Mouse (Mus musculus): ENCODE results near the gene Adamts4. TPM values are rescaled to one million over a fixed set of nuclear protein-coding genes. Genes with fewer than 3 reads are reported as not detected.

Adamts4 gene
- polyA plus RNA-seq, 1 experiment from 2014 or later, result 6.0 TPM

GRCm38 (mm10) chr1:171286517-171286916 is 36.3 kb downstream of the Adamts4 start:
- no peak for ATAC-seq
- H3K9ac ChIP-seq (ENCODE audit: low read depth, low read length), result peak overlapping the region; percentile 99
- H3K27ac ChIP-seq (ENCODE audit: low read depth, low read length), result no peak overlapping the region

GRCm38 (mm10) chr1:171287136-171288081 is 37.2 kb downstream of the Adamts4 start, which contains the start of gene Usp21:
Gene Usp21 (minus strand): TSS chr1:171287991.
- Histone ChIP-seq H3K36me3 (ENCODE audit: control insufficient read depth, insufficient read depth, low read length) (peaks cover 23% of the 10 kb centered on the region), H3K9me3 (ENCODE audit: control insufficient read depth, low read length) (no peaks in the 10 kb centered on the region), H3K4me3 (ENCODE audit: low read length) (peak within 1 kb of the TSS; percentile 94), H3K27ac (ENCODE audit: low read depth, low read length) (peak within 1 kb of the TSS; percentile 97), H3K4me2 (ENCODE audit: low read length) (peak within 1 kb of the TSS; percentile 65), H3K27me3 (replicated peaks; ENCODE audit: control insufficient read depth, insufficient read depth, low read length) (no peaks in the 10 kb centered on the region), H3K4me1 (ENCODE audit: control insufficient read depth, insufficient read depth, low read depth, low read length) (peaks cover 18% of the 10 kb centered on the region), H3K9ac (ENCODE audit: low read depth, low read length) (peak within 1 kb of the TSS; percentile 99)
- peak; percentile 95 for ATAC-seq
- WGBS, result under 1% methylated on average over 49 of the region's 49 CpGs

More at GRCm38 (mm10) chr1:171286517-171286916, 36.3 kb downstream of the Adamts4 start:
- Histone ChIP-seq H3K27me3 (replicated peaks; ENCODE audit: control insufficient read depth, insufficient read depth, low read length) (no peaks in the 10 kb centered on the region), H3K4me3 (ENCODE audit: low read length) (peak overlapping the region; percentile 94), H3K36me3 (ENCODE audit: control insufficient read depth, insufficient read depth, low read length) (peaks cover 23% of the 10 kb centered on the region), H3K4me2 (ENCODE audit: low read length) (peak overlapping the region; percentile 65), H3K9me3 (ENCODE audit: control insufficient read depth, low read length) (no peaks in the 10 kb centered on the region), H3K4me1 (ENCODE audit: control insufficient read depth, insufficient read depth, low read depth, low read length) (peaks cover 23% of the 10 kb centered on the region)
- 88% methylated on average over 19 of the region's 19 CpGs for WGBS

GRCm38 (mm10) chr1:171288328-171288727 is 38.1 kb downstream of the Adamts4 start:
- no peak for ATAC-seq
- peaks cover 21% of the 10 kb centered on the region for H3K36me3 ChIP-seq (ENCODE audit: control insufficient read depth, insufficient read depth, low read length)
- 68% methylated on average over 4 of the region's 4 CpGs for WGBS

GRCm38 (mm10) chr1:171293351-171293750 is 43.1 kb downstream of the Adamts4 start:
- no peak overlapping the region for H3K9ac ChIP-seq (ENCODE audit: low read depth, low read length)
- no peak for ATAC-seq

More at GRCm38 (mm10) chr1:171288328-171288727, 38.1 kb downstream of the Adamts4 start:
- H3K9ac ChIP-seq (ENCODE audit: low read depth, low read length), result peak overlapping the region; percentile 99; the same call in 1 of the 2 replicates
- H3K4me2 ChIP-seq (ENCODE audit: low read length), result peak overlapping the region; percentile 48
- no peaks in the 10 kb centered on the region for H3K9me3 ChIP-seq (ENCODE audit: control insufficient read depth, low read length)
- H3K4me3 ChIP-seq (ENCODE audit: low read length), result peak overlapping the region; percentile 94; the same call in 1 of the 2 replicates
- peak overlapping the region; percentile 97 for H3K27ac ChIP-seq (ENCODE audit: low read depth, low read length)
- no peaks in the 10 kb centered on the region for H3K27me3 ChIP-seq (replicated peaks; ENCODE audit: control insufficient read depth, insufficient read depth, low read length)
- H3K4me1 ChIP-seq (ENCODE audit: control insufficient read depth, insufficient read depth, low read depth, low read length), result peaks cover 19% of the 10 kb centered on the region

GRCm38 (mm10) chr1:171293906-171294297 is 43.7 kb downstream of the Adamts4 start:
- WGBS, result 38% methylated on average over 5 of the region's 5 CpGs
- H3K36me3 ChIP-seq (ENCODE audit: control insufficient read depth, insufficient read depth, low read length), result peaks cover 8% of the 10 kb centered on the region

More at GRCm38 (mm10) chr1:171293351-171293750, 43.1 kb downstream of the Adamts4 start:
- peaks cover 11% of the 10 kb centered on the region for H3K36me3 ChIP-seq (ENCODE audit: control insufficient read depth, insufficient read depth, low read length)
- 86% methylated on average over 3 of the region's 3 CpGs for WGBS
- no peaks in the 10 kb centered on the region for H3K9me3 ChIP-seq (ENCODE audit: control insufficient read depth, low read length)
- H3K4me2 ChIP-seq (ENCODE audit: low read length), result peak overlapping the region; percentile 77
- peaks cover 4% of the 10 kb centered on the region for H3K27me3 ChIP-seq (replicated peaks; ENCODE audit: control insufficient read depth, insufficient read depth, low read length)
- peak overlapping the region; percentile 78; the same call in 1 of the 2 replicates for H3K4me3 ChIP-seq (ENCODE audit: low read length)
- no peak overlapping the region for H3K27ac ChIP-seq (ENCODE audit: low read depth, low read length)
- peaks cover 10% of the 10 kb centered on the region for H3K4me1 ChIP-seq (ENCODE audit: control insufficient read depth, insufficient read depth, low read depth, low read length)

GRCm38 (mm10) chr1:171294298-171295062 is 44.3 kb downstream of the Adamts4 start, which contains the start of gene Ufc1:
Gene Ufc1 (minus strand): TSS chr1:171295024.
- peak within 1 kb of the TSS; percentile 91 for H3K9ac ChIP-seq (ENCODE audit: low read depth, low read length)
- H3K36me3 ChIP-seq (ENCODE audit: control insufficient read depth, insufficient read depth, low read length), result peaks cover 4% of the 10 kb centered on the region; the same call in 1 of the 2 replicates
- peak; percentile 89 for ATAC-seq
- peak within 1 kb of the TSS; percentile 96 for H3K27ac ChIP-seq (ENCODE audit: low read depth, low read length)
- H3K9me3 ChIP-seq (ENCODE audit: control insufficient read depth, low read length), result no peaks in the 10 kb centered on the region
- under 1% methylated on average over 42 of the region's 42 CpGs for WGBS
- peaks cover 9% of the 10 kb centered on the region for H3K4me1 ChIP-seq (ENCODE audit: control insufficient read depth, insufficient read depth, low read depth, low read length)
- peak within 1 kb of the TSS; percentile 78 for H3K4me3 ChIP-seq (ENCODE audit: low read length)
- peaks cover 4% of the 10 kb centered on the region for H3K27me3 ChIP-seq (replicated peaks; ENCODE audit: control insufficient read depth, insufficient read depth, low read length)
- peak within 1 kb of the TSS; percentile 77 for H3K4me2 ChIP-seq (ENCODE audit: low read length)

More at GRCm38 (mm10) chr1:171293906-171294297, 43.7 kb downstream of the Adamts4 start:
- Histone ChIP-seq H3K4me1 (ENCODE audit: control insufficient read depth, insufficient read depth, low read depth, low read length) (peaks cover 9% of the 10 kb centered on the region), H3K4me2 (ENCODE audit: low read length) (peak overlapping the region; percentile 77), H3K9ac (ENCODE audit: low read depth, low read length) (peak overlapping the region; percentile 91), H3K4me3 (ENCODE audit: low read length) (peak overlapping the region; percentile 78), H3K27me3 (replicated peaks; ENCODE audit: control insufficient read depth, insufficient read depth, low read length) (peaks cover 4% of the 10 kb centered on the region), H3K27ac (ENCODE audit: low read depth, low read length) (peak overlapping the region; percentile 96), H3K9me3 (ENCODE audit: control insufficient read depth, low read length) (no peaks in the 10 kb centered on the region)
- no peak for ATAC-seq

GRCm38 (mm10) chr1:171295063-171295402 is 44.8 kb downstream of the Adamts4 start:
- Histone ChIP-seq H3K27me3 (replicated peaks; ENCODE audit: control insufficient read depth, insufficient read depth, low read length) (peaks cover 4% of the 10 kb centered on the region), H3K9me3 (ENCODE audit: control insufficient read depth, low read length) (no peaks in the 10 kb centered on the region), H3K4me1 (ENCODE audit: control insufficient read depth, insufficient read depth, low read depth, low read length) (peaks cover 9% of the 10 kb centered on the region), H3K9ac (ENCODE audit: low read depth, low read length) (peak overlapping the region; percentile 91), H3K36me3 (ENCODE audit: control insufficient read depth, insufficient read depth, low read length) (0 out of 2 replicates have a peak, but pooled peaks cover under 1% of the 10 kb centered on the region), H3K4me3 (ENCODE audit: low read length) (peak overlapping the region; percentile 78), H3K4me2 (ENCODE audit: low read length) (peak overlapping the region; percentile 77), H3K27ac (ENCODE audit: low read depth, low read length) (peak overlapping the region; percentile 96)
- ATAC-seq, result peak; percentile 35
- 16% methylated on average over 3 of the region's 3 CpGs for WGBS

- H3K36me3 ChIP-seq (ENCODE audit: control insufficient read depth, insufficient read depth, low read length), result no peaks in the 10 kb centered on the region
- H3K9ac ChIP-seq (ENCODE audit: low read depth, low read length), result no peak overlapping the region
- peaks cover 4% of the 10 kb centered on the region for H3K27me3 ChIP-seq (replicated peaks; ENCODE audit: control insufficient read depth, insufficient read depth, low read length)
- no peak overlapping the region for H3K27ac ChIP-seq (ENCODE audit: low read depth, low read length)
- H3K4me2 ChIP-seq (ENCODE audit: low read length), result no peak overlapping the region
- H3K9me3 ChIP-seq (ENCODE audit: control insufficient read depth, low read length), result no peaks in the 10 kb centered on the region
- H3K4me3 ChIP-seq (ENCODE audit: low read length), result no peak overlapping the region
- no peak for ATAC-seq
- peaks cover 9% of the 10 kb centered on the region for H3K4me1 ChIP-seq (ENCODE audit: control insufficient read depth, insufficient read depth, low read depth, low read length)
- 73% methylated on average over 3 of the region's 3 CpGs for WGBS
These were observed 48.0 kb downstream of the Adamts4 start for GRCm38 (mm10) chr1:171298226-171298625.

All from hindbrain, embryonic 16.5 days (tissue).